Mouse (Mus musculus) lung, postnatal 0 days (tissue): ENCODE measurements around the gene Ets2. TPM values are rescaled to one million over a fixed set of nuclear protein-coding genes. Genes with fewer than 3 reads are reported as not detected.
A peak's percentile ranks its signal among the peaks of the same experiment; 100 is the strongest.

Source experiments
- ATAC-seq: fragments of 200-750 bp; cut with Nextera tagmentation; 2 replicates; pipeline ENCODE4 v1.8.0; 2017; ENCODE audit warnings: moderate library complexity
- DNase-seq: peaks from one replicate; pipeline ENCODE4 v3.0.0-alpha.2; 2016; ENCODE audit warnings: low spot score
- H3K27ac ChIP-seq: fragments of 300-500 bp; sonication (generic); 2 replicates; pipeline ENCODE4 v1.5.1; 2014; ENCODE audit warnings: antibody characterized with exemption, mild to moderate bottlenecking, low read length, mixed read lengths
- H3K27me3 ChIP-seq: fragments of 300-500 bp; sonication (generic); replicated peaks from 2 replicates; pipeline ENCODE4 v1.6.1; 2014; ENCODE audit warnings: low read length, mixed read lengths; ENCODE audit not compliant: insufficient read depth
- H3K36me3 ChIP-seq: fragments of 300-500 bp; sonication (generic); 2 replicates; pipeline ENCODE4 v1.6.1; 2014; ENCODE audit warnings: low read length, mixed read lengths; ENCODE audit not compliant: insufficient read depth
- H3K4me1 ChIP-seq: fragments of 300-500 bp; sonication (generic); 2 replicates; pipeline ENCODE4 v1.6.1; 2014; ENCODE audit warnings: antibody characterized with exemption, low read depth, low read length, mixed read lengths; ENCODE audit not compliant: insufficient read depth
- H3K4me2 ChIP-seq: fragments of 300-500 bp; sonication (generic); replicated peaks from 2 replicates; pipeline ENCODE4 v1.6.1; 2014; ENCODE audit warnings: low read depth, mild to moderate bottlenecking, low read length, moderate library complexity, mixed read lengths
- H3K4me3 ChIP-seq: fragments of 300-500 bp; sonication (generic); 2 replicates; pipeline ENCODE4 v1.5.1; 2014; ENCODE audit warnings: low read depth, low read length
- H3K9ac ChIP-seq: fragments of 300-500 bp; sonication (generic); replicated peaks from 2 replicates; pipeline ENCODE4 v1.6.1; 2014; ENCODE audit warnings: low read depth, mild to moderate bottlenecking
- H3K9me3 ChIP-seq: fragments of 300-500 bp; sonication (generic); 2 replicates; pipeline ENCODE4 v1.6.1; 2016; ENCODE audit warnings: low read length, mixed read lengths
- CTCF ChIP-seq: IDR thresholded peaks from 2 replicates; pipeline ENCODE4 v1.5.1; 2016; ENCODE audit warnings: antibody characterized with exemption, mild to moderate bottlenecking
- EP300 ChIP-seq: IDR thresholded peaks from 2 replicates; pipeline ENCODE4 v1.6.1; 2016; ENCODE audit warnings: antibody characterized with exemption, mild to moderate bottlenecking, control low read depth
- WGBS: fragments of 180-500 bp; shearing (Covaris S2); extraction: QIAGEN DNeasy Blood & Tissue Kit; methylation state at CpG from one replicate; pipeline ENCODE4 v1.1.7; 2014; 5-methylcytosine and 5-hydroxymethylcytosine counted together
- polyA plus RNA-seq: library from polyadenylated mRNA; unstranded; fragments of >200 nt; fragmentation: Nextera tagmentation; extraction: Ambion mirVana; gene quantifications from 2 replicates; pipeline ENCODE4 v1.2.1, GENCODE M21; 2015

The Ets2 gene
- polyA plus RNA-seq, 1 experiment from 2014 or later, result 75.5 TPM

- Histone ChIP-seq H3K4me2 (no peak overlapping the region), H3K4me1 (peaks cover 11% of the 10 kb centered on the region), H3K9me3 (no peaks in the 10 kb centered on the region), H3K9ac (no peak overlapping the region), H3K27ac (no peak overlapping the region), H3K4me3 (no peak overlapping the region), H3K27me3 (no peaks in the 10 kb centered on the region), H3K36me3 (no peaks in the 10 kb centered on the region)
- no peak for TF ChIP-seq EP300
- no peak for TF ChIP-seq CTCF
- no peak for DNase-seq
- no peak for ATAC-seq
- WGBS, result 58% methylated on average over 3 of the region's 3 CpGs
Measured at GRCm38 (mm10) chr16:95766181-95766580, 64.3 kb downstream of the Ets2 start.

GRCm38 (mm10) chr16:95767246-95767645, 65.4 kb downstream of the Ets2 start:
- H3K4me3 ChIP-seq, result no peak overlapping the region
- H3K9me3 ChIP-seq, result no peaks in the 10 kb centered on the region
- H3K4me1 ChIP-seq, result peaks cover 11% of the 10 kb centered on the region
- DNase-seq (no peak), ATAC-seq (peak; percentile 14)
- TF ChIP-seq CTCF (no peak), EP300 (no peak)
- no peak overlapping the region for H3K4me2 ChIP-seq
- WGBS, result 73% methylated on average over 2 of the region's 2 CpGs
- no peak overlapping the region for H3K9ac ChIP-seq
- no peak overlapping the region for H3K27ac ChIP-seq
- no peaks in the 10 kb centered on the region for H3K36me3 ChIP-seq
- no peaks in the 10 kb centered on the region for H3K27me3 ChIP-seq

- DNase-seq (peak; percentile 40), ATAC-seq (peak; percentile 39)
- no peaks in the 10 kb centered on the region for H3K9me3 ChIP-seq
- peaks cover 11% of the 10 kb centered on the region for H3K4me1 ChIP-seq
- 35% methylated on average over 14 of the region's 14 CpGs for WGBS
- no peak overlapping the region for H3K9ac ChIP-seq
- no peak overlapping the region for H3K4me3 ChIP-seq
- TF ChIP-seq EP300 (no peak), CTCF (no peak)
- no peaks in the 10 kb centered on the region for H3K36me3 ChIP-seq
- H3K27me3 ChIP-seq, result no peaks in the 10 kb centered on the region
- no peak overlapping the region for H3K27ac ChIP-seq
- no peak overlapping the region for H3K4me2 ChIP-seq
Measured at GRCm38 (mm10) chr16:95769066-95769995, 67.5 kb downstream of the Ets2 start.

- H3K27me3 ChIP-seq, result no peaks in the 10 kb centered on the region
- no peak overlapping the region for H3K27ac ChIP-seq
- H3K4me2 ChIP-seq, result no peak overlapping the region
- DNase-seq (no peak), ATAC-seq (peak; percentile 18; the same call in 1 of the 2 replicates)
- H3K9ac ChIP-seq, result no peak overlapping the region
- no peaks in the 10 kb centered on the region for H3K9me3 ChIP-seq
- 84% methylated on average over 5 of the region's 5 CpGs for WGBS
- TF ChIP-seq EP300 (no peak), CTCF (no peak)
- no peak overlapping the region for H3K4me3 ChIP-seq
- peaks cover 11% of the 10 kb centered on the region for H3K4me1 ChIP-seq
- no peaks in the 10 kb centered on the region for H3K36me3 ChIP-seq
Measured at GRCm38 (mm10) chr16:95769996-95770334, 68.1 kb downstream of the Ets2 start.

- H3K9me3 ChIP-seq, result no peaks in the 10 kb centered on the region
- H3K9ac ChIP-seq, result no peak overlapping the region
- ATAC-seq, result no peak
- no peak overlapping the region for H3K4me3 ChIP-seq
- peaks cover 11% of the 10 kb centered on the region for H3K4me1 ChIP-seq
- no peak overlapping the region for H3K27ac ChIP-seq
- H3K27me3 ChIP-seq, result no peaks in the 10 kb centered on the region
- TF ChIP-seq CTCF (no peak), EP300 (no peak)
- H3K4me2 ChIP-seq, result no peak overlapping the region
- no peak for DNase-seq
- H3K36me3 ChIP-seq, result no peaks in the 10 kb centered on the region
Measured at GRCm38 (mm10) chr16:95770402-95770801, 68.5 kb downstream of the Ets2 start.

Other genes with a start within 250 kb of the Ets2 start
- 13.2 and 14.5 TPM in 2 replicates for gene Erg, start 115.5 kb upstream of the Ets2 start, polyA plus RNA-seq